In genomic region chr19:42638604-42639481, GRCm38 (mm10) we compare ENCODE assay signal across 10 mouse cellular contexts. TPM values are rescaled to one million over a fixed set of nuclear protein-coding genes. Genes with fewer than 3 reads are reported as not detected.
DNase-seq lines count a peak whose midpoint lies in the region; ATAC-seq lines count a peak whose summit lies in the region.
"Had no signal": no experiment of that assay in that cellular context is flagged by ENCODE, and none has a peak within 500 bp of the region (broad histone marks: within the 10 kb centered on the region; RNA-seq: fewer than 3 reads in every experiment).

No protein-coding gene starts in this region.

- H3K9ac ChIP-seq in kidney, embryonic 14.5 days (ENCODE audit: low read depth, low read length) = no peak overlapping the region
- H3K9ac ChIP-seq in forebrain, embryonic 14.5 days (ENCODE audit: low read length) = no peak overlapping the region
- H3K9ac ChIP-seq: forebrain, embryonic 15.5 days; neural tube, embryonic 12.5 days had no signal

- WGBS in kidney, embryonic 14.5 days = 5% methylated on average over 8 of the region's 8 CpGs
- WGBS in forebrain, embryonic 14.5 days = 69% methylated on average over 8 of the region's 8 CpGs

- H3K27me3 ChIP-seq in kidney, embryonic 14.5 days (ENCODE audit: control insufficient read depth, insufficient read depth, low read length) = no peaks in the 10 kb centered on the region
- H3K27me3 ChIP-seq in forebrain, embryonic 14.5 days (replicated peaks; ENCODE audit: control insufficient read depth, insufficient read depth, low read length) = no peaks in the 10 kb centered on the region
- H3K27me3 ChIP-seq: forebrain, embryonic 15.5 days; neural tube, embryonic 12.5 days had no signal

- peaks cover 11% of the 10 kb centered on the region for H3K4me1 ChIP-seq in kidney, embryonic 14.5 days (ENCODE audit: control insufficient read depth, insufficient read depth, low read length)
- peaks cover 4% of the 10 kb centered on the region; the same call in 1 of the 2 replicates for H3K4me1 ChIP-seq in forebrain, embryonic 14.5 days (ENCODE audit: control insufficient read depth, insufficient read depth, low read length)
- H3K4me1 ChIP-seq: neural tube, embryonic 12.5 days had no signal

- ATAC-seq in kidney, embryonic 14.5 days (ENCODE audit: low FRiP score, low TSS enrichment) = peak; percentile 71
- ATAC-seq in forebrain, embryonic 14.5 days = no peak
- ATAC-seq: forebrain, embryonic 15.5 days had no signal

- H3K36me3 ChIP-seq in kidney, embryonic 14.5 days (ENCODE audit: control insufficient read depth, insufficient read depth, low read length) = no peaks in the 10 kb centered on the region
- H3K36me3 ChIP-seq in forebrain, embryonic 14.5 days (ENCODE audit: control insufficient read depth, insufficient read depth, low read length) = no peaks in the 10 kb centered on the region
- H3K36me3 ChIP-seq: forebrain, embryonic 15.5 days; neural tube, embryonic 12.5 days had no signal

- H3K27ac ChIP-seq in kidney, embryonic 14.5 days (ENCODE audit: low read depth, low read length) = no peak overlapping the region
- H3K27ac ChIP-seq in forebrain, embryonic 14.5 days (ENCODE audit: low read depth, low read length) = no peak overlapping the region
- H3K27ac ChIP-seq: forebrain, embryonic 15.5 days; neural tube, embryonic 12.5 days had no signal

- no peak overlapping the region for H3K4me2 ChIP-seq in kidney, embryonic 14.5 days (replicated peaks; ENCODE audit: low read depth, low read length)
- H3K4me2 ChIP-seq in forebrain, embryonic 14.5 days (ENCODE audit: low read length) = no peak overlapping the region
- H3K4me2 ChIP-seq: forebrain, embryonic 15.5 days; neural tube, embryonic 12.5 days had no signal

- no peak for DNase-seq in kidney, adult 11 months
- peak; percentile 14 for DNase-seq in adipocyte (ENCODE audit: low spot score)
- DNase-seq in gastrocnemius, postnatal 10 days = peak; percentile 35
- DNase-seq in lung, postnatal 25 days (ENCODE audit: low spot score) = peak; percentile 15
- DNase-seq in layer of hippocampus, postnatal 14 days (ENCODE audit: low spot score in 2 of 2) = no peak
- no peak for DNase-seq in cerebellum, adult 8-10 months
- DNase-seq in forebrain, embryonic 14.5 days (ENCODE audit: low spot score) = no peak

- no peaks in the 10 kb centered on the region for H3K9me3 ChIP-seq in kidney, embryonic 14.5 days (ENCODE audit: control insufficient read depth, low read length)
- H3K9me3 ChIP-seq in forebrain, embryonic 14.5 days (replicated peaks; ENCODE audit: control insufficient read depth, low read length) = no peaks in the 10 kb centered on the region
- H3K9me3 ChIP-seq: forebrain, embryonic 15.5 days; neural tube, embryonic 12.5 days had no signal

- H3K4me3 ChIP-seq in kidney, embryonic 14.5 days (ENCODE audit: low read length) = no peak overlapping the region
- H3K4me3 ChIP-seq in forebrain, embryonic 14.5 days (ENCODE audit: low read depth, low read length) = no peak overlapping the region
- H3K4me3 ChIP-seq: forebrain, embryonic 15.5 days; neural tube, embryonic 12.5 days had no signal

RNA-seq across cellular contexts. Expression of gene Loxl4, which starts 26.2 kb away (rescaled TPM):
- 0.93 and 1.9 TPM in 2 replicates for polyA plus RNA-seq in kidney, embryonic 14.5 days (2014; fragmentation: Nextera tagmentation; extraction: Ambion mirVana)
- total RNA-seq in gastrocnemius, postnatal 10 days (2021) = 1 to 10 TPM; 2.2 to 4.8 TPM
- total RNA-seq in layer of hippocampus, postnatal 14 days (2021) = under 1 TPM in 1 of 2 experiments, not detected in 1; 0.32 TPM
- polyA plus RNA-seq in forebrain, embryonic 14.5 days (2014; fragmentation: Nextera tagmentation; extraction: Ambion mirVana) = 0.07 and 0.13 TPM in 2 replicates

Comparison
In these comparisons a context has a peak if more than half of its experiments do, and no peak if none do; other contexts are left out.
1. DNase-seq: peak in adipocyte (single experiment), gastrocnemius, postnatal 10 days (single experiment) and lung, postnatal 25 days (single experiment); none in kidney, adult 11 months (single experiment), layer of hippocampus, postnatal 14 days (0 of 2), cerebellum, adult 8-10 months (single experiment) and forebrain, embryonic 14.5 days (single experiment).